Mouse (Mus musculus): ENCODE results near the gene Nfib.

Gene Nfib

DNA sequence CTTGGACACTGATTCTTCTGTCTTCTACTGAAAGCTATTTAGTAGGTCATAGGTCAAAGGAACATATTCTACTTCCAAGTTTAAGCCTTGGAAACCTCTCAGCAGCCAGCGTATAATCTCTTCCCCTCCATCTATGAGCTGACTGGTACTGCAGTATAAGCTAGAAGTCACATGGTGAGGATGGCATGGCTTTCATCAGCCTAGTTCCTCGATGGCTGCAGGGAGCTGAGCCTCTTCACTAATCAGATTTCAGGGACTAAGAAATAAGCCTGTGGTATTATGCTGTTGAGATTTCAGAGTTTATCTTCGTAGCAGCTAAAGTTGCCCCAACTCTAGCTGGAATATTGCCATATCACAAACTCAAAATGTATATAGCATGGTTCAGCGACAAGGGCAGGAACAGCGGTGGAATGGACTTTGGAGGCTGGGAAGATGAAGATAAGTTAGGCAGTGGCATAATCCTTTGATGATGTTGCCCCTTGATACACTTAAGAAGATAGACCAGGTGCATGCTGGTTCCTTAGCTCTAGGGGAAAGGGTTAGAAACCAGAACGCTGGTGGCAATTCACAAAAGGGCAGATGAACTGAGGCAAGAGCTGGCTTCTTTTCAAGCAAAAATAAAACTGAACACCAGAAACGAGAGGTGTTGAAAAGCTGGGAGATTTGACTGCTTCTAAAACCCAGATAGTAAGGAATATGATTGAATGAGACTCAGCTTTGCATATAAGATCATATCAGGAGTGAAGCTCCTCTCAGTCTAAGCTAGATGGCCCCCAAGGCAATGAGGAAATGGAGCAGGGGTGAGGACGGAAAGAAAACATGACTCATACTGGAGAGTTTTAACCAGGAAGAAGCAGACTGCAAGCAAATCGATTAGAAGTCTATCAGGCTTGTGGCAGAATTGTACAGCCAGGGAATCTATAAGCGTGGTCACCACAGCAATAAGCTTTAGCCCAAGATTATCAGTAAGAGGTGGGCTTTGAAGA, 111.6 kb downstream of the Nfib start:
- no peak for DNase-seq (ENCODE audit: low read depth, low spot score)

DNA sequence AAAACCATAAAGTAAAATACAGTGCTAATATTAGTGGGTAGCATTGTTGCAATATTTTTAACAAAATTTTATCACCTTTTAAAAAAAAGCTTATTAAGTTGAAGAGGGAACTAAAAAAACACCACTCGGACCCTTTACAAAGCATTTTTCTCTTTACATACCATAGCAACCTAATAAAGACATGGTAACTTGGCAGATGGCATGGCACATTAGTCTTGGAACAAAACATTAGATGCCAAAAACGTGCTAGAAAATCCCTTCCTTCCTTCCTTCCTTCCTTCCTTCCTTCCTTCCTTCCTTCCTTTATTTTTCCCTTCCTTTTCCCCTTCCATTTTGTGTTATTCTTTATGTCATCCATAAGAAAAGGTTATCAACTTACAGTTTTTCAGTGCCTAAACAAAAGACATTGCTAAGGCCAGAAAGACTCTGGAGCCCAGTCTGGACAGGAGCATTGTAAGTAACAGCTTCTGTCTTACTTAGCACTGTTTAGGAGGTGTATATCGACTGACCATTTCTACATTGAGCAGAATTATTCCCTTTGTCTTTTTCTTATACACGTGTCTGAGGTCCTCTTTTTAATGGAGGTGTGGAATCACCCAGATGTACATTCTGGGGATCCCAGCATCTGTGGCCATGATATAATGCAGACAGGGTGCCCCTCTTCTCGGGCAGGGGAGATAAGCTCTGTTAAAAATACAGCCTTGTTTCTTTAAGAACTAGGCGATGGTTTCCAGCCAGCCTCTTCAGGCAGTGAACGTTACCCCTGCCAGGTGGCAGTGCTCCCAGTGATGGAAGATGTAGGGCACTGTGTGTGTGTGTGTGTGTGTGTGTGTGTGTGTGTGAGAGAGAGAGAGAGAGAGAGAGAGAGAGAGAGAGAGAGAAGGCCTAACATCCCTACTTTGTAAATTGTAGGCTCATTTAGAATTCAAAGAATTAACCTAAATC, 113.2 kb downstream of the Nfib start:
- DNase-seq (ENCODE audit: low read depth, low spot score) = no peak

DNA sequence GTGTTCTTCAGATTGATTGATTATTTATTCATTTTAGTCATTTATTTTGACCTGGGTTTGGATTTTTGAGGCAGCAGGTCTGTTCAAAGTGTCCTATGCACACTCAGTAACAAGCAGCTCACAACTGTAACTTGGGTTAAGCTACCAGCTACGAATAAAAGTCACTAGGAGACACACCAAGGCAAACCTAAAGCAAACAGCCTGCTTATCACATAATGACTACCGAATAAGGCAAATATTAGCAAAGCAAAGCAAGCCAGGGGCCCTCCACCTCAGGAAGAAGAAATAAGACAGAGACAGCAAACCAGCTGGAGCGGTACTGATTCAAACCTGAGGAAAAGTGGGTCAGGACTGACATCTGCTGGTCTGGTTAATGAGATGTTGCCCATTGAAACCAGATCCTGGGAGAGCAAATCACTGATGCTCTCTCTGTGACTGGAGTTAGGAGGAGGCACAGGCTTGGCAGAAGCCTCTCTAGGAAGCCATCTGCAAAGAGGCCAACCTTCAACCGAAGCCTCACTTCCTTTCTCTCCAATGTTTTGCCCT, 116.1 kb downstream of the Nfib start:
- peak; percentile 10 for DNase-seq (ENCODE audit: low read depth, low spot score)

DNA sequence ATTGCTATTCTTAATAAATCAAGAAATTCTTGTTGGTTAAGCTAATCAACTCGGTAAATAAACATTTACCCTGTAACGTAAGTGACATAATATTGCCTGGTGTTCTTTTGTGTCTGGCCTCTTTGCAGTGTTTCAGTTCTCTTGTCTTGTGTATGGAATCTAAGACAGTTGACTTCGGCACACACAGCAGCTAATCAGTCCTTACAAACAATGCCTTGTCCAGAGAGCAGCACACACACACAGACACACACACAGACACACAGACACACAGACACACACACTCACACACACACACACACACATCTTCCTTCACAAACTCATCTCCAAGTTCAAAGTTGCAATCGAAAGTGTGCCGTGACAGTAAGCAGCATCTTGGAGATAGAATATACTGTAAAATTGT, 116.8 kb downstream of the Nfib start:
- no peak for DNase-seq (ENCODE audit: low read depth, low spot score)

DNA sequence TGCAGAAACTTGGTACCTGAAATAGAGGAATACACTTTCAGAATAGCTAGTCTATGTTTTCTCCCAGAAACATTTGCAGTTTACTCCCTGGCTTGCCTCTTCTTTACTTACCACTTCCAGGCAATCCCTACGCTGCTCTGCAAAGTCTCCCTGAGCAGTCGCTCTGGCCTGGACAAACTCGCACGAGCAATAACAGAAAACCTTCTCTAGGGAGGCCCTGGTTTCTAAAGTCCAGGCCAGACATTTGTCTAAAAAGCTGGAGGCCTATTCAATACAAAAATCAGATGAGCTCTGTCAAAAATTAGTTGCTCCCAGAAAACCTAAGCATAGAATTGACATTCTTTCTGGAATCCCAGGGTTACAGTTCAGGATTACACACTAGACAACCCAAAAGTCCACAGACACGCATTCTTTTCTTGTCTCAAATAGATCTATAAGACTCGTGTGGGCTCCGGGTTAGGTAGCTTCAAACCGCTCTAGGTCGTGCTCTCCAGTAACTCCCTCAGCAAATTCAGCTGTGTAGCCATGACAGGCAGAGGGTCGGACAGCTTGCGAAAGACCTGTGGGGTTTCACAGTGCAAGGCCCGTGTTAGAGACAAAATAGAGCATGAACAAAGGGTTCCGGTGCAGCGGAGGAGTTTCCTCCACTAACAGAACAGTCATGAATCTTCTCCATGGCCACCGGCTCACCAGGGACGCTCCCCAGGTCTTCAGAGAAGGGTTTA, 118.2 kb downstream of the Nfib start:
- no peak for DNase-seq (ENCODE audit: low read depth, low spot score)

DNA sequence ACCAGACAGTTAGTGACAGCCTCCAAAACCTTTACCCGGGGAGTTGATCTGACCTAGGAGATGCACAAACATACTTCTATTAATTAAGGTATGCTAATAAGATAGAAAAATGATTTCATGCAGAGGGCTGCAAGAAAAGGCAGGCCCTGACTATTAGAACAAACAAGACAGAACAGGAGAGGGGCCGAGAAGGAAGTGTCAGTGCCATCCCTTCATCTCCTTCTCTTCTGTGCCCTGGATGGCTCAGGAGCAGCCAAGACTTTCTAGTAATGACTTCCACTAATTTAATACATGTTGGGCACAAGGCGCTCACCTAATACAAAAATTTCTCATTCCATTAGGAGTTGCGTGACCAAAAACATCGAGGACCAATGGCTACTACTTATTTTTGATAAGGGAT, 118.9 kb downstream of the Nfib start:
- no peak for DNase-seq (ENCODE audit: low read depth, low spot score)

DNA sequence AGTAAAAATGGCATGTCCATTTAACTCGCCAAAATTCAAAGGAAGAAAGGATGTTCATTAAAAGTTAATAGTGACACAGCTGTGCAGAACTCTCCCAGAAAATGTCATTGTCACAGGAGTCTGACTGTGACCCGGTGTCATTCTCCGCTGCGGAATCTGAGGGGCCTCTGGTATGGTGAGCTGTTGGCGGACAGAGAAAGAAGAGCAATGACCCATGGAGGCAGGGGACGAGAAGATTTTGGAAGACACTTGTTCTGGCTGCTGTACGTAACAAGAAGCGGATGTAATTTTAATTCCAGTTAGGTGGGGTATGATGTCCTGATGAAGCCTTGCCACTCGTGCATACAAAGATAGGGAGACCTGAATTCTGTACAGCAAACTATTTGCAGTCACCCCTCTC, 120.0 kb downstream of the Nfib start:
- DNase-seq (ENCODE audit: low read depth, low spot score) = no peak

DNA sequence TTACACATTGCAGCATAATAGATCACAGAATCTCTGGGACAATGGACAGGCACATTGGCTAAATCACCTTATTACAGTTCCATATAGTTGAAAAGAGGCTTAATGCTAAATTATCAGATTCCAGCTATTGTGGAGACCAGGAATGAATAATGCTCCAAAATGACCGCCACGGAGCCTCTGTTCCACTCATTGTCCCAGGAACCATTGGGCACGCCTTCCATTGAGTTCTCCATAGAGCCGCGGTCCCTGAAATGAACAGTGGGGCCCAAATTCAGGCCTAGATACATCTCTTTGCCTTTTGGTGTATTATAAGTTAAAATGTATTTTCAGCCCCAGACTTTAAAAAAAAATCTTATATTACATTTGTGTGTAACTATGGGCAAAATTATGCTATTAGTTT, 120.5 kb downstream of the Nfib start:
- no peak for DNase-seq (ENCODE audit: low read depth, low spot score)

DNA sequence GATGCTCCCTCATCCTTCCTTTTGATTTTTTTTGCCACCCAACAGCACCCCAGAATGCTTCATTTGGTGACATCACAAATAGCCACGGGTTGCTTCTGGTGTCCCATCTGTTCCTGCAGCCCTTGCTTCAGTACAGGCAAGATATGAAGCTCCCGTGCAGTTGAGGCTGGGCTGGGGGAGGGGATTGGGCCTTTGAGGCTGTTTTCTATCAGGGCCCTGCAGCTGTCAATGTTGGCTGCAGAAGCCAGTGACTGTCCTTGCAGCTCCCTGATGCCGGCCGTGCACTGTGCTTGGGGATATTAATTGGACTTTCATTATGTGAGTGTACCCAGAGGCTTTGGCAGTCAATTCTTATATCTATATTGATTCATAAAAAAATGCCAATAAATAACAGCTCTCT, 121.0 kb downstream of the Nfib start:
- no peak for DNase-seq (ENCODE audit: low read depth, low spot score)

DNA sequence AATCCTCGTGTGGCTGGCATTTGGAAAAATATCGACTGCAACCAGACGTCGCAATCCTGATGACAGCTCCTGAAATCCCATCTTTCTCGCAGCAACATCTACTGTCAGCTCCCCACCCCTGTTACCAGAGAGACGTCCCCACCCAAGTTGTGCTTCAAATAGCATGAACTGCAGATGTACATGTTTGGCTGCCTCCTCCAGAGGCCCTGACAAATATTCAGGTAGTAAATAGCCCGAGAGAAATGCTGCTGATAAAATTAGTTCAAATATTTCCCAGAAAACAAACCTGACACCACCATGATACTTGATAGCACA, 132.3 kb downstream of the Nfib start:
- DNase-seq (ENCODE audit: low read depth, low spot score) = no peak

DNA sequence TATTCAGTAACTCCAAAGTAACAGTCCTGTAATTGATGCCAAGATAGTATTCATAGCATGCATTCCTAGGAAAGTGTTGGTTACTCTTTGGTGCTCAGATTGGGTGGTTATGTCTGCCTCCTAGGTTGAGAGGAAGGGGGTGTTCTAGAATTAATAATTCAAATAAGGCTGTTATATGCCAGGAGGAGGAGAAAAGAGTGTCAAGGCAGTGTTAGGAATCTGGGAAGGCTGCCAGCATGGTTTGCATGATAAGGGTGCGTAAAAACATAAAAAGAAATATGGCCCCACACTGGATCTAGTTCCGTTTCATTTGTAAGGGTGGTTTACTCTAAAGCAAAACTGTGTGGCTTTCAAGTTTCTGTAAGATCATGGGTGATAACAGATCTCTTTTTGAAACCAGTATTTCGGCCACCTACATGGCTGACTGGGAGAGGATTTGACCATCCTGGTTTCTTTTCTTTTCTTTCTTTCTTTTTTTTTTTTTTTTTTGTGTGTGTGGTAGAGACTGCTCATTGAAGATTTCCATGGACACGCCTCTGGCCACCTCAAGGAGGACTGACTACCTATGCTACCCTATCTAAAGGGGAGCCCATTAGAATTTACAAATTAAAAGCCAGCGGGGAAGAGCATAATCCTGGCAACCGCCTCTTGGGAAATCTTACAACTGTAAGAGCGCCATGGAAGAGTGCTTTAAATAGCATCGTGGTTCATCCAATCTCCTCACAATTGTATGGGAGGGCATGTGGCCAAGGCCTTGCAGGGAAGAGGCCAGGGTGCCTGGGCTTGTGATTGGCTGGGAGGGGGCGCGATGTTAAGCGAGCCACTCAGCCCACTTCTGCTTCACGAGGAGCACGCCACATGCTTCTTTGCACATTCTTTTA, 132.9 kb downstream of the Nfib start:
- no peak for DNase-seq (ENCODE audit: low read depth, low spot score)

DNA sequence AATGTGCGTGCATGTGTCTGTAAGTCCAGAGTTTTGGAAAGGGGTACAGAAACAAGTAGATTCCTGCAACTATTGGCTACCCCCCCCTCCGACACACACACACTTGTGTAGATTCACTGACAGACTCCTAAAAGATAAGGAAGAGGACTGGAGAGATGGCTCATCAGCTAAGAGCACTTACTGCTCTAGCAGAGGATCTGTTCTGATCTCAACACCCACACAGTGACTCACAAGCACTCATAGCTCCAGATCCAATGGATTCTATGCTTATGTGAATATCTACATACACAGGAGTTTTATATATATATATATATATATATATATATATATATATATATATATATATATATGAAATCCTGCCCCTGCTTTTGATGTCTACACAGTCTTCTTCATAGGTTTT, 146.7 kb downstream of the Nfib start:
- DNase-seq (ENCODE audit: low read depth, low spot score) = no peak

DNA sequence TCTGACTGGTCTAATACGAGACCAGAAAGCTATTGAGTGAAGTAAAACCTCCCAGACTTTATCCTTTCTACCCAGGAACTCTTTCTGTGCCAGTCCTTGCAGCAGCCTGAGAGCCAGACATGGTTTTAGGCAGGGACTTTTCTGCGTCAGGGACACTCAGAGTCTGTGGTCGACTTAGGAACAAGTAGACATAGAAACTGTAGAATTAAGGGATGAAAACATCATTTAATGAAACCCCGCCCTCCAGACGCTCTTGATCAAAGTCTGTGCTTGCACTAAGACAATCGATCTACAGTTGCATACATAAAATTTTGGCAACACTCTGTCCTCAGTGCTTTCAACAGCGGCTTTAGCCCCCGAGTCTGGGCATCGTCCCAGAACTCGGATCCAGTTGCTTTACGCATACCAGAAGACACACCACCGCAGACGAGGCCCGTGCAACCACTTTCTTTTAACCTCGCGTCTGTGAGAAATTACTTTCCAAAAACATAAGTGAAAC, 149.8 kb downstream of the Nfib start:
- DNase-seq (ENCODE audit: low read depth, low spot score) = no peak

DNA sequence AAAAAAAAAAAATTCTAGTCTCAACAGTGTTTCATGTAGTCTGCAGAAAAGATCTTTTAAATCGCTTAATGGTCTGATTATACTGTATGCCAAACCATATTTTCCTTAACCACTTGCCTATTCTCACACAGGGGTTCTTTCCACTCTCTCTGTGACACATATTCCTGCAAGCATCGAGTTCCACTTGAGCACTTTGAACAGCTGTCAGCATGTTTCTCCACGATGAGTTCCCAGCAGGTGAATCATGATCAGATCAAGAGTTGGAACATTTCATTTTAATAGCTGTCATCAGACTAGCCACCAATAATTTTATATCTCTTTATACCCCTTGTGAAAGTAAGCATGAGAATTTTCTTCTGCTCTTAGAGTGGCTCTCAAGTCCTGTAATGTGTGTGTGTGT, 151.9 kb downstream of the Nfib start:
- no peak for DNase-seq (ENCODE audit: low read depth, low spot score)

DNA sequence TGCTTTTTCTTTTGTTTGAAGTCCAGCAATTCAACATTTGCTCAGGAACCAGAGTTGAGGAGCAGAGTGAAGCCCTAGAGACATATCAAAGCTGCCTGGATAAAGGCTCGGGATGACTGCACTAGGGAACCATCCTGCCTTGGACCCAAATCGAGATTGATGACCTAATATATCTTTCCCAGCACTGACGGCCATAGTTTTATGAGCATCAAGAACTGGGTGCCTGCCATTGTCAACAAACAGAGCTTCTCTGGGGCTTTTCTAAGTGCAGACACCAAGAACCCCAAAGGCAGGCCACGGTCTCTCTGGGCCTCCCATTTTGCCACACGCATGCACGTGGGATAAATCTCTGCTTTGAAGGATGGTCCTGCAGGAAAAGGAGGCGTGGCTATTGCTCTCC, 153.3 kb downstream of the Nfib start:
- no peak for DNase-seq (ENCODE audit: low read depth, low spot score)

DNA sequence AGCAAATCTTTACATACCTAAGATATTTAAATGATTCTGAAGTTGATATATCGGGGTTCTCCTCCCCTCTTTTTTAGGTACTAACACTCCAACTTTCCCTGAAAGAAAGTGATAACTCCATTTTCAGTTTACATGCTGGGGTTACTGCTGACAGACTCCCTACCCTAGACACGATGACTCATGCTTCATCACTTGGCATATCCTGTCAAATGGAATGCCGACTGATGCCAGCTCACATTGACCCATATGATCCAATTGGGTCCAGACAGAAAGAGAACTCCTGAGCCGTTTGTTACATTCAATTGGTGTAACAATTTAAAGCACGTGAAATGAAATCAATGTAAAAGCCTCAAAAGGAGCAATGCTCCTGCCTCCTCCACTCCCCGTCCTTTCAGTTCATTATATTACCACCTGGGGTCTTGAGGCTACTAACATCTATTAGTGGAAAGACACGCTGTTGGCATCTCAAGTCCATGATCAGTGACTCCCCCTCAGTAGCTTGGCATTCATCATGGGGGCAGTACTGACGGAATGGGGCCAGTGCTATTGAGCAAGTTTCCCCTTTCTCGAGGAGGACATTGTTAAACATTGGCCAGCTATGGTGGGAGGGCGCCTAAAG, 155.7 kb downstream of the Nfib start:
- no peak for DNase-seq (ENCODE audit: low read depth, low spot score)

DNA sequence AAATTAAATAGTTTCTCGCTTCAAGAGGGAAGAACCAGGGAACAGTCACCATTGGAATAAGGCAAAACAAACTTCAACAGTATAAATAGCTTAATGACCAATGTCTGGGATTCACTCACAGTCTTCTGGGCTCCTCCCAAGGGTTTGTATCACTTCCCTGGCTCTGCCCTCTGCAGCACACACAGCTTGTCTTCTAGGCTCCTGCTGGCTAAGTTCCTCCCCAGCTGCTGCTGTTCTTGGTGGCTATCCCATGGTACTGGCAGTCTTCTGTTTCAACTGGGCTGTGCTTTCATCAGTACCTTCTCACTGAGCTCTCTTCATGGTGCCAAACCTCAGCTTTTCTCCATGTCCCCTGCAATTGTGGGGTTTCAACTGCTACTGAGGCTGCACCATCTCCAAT, 157.3 kb downstream of the Nfib start:
- no peak for DNase-seq (ENCODE audit: low read depth, low spot score)

DNA sequence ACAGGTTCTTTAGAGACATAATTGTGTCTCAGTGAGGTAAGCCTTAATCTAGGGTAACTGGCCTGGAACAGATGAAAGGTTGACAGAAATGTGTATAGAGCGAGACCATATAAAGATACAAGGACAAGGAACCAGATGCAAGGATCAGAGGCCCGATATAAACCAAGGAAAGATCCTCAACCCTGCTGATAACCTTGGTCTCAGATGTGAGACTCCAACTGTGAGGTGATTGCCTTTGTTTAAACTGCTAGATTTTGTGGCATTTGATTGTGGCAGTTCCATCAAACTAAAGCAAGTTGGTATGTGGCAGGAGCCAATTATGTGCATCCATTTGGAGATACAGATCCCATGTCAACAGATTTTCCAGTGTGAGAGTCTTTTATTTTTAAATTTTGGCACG, 161.6 kb downstream of the Nfib start:
- DNase-seq (ENCODE audit: low read depth, low spot score) = no peak

DNA sequence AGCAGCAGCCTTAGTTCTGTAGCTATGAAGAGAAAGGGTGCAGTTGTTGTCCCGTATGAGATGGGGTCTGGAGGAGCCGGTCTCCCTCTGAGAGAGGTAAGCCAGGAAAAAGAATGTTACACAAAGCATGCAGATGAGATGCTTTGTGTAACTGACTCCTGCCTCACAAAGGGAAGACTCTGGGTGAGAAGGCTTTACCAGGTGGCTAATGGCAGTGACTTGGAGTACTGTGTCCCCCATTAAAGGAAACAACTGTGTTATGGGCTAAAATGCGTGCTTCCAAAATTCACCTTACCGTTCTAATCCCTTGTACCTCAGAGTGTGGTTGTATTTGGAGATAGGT, 162.2 kb downstream of the Nfib start:
- no peak for DNase-seq (ENCODE audit: low read depth, low spot score)
